Mouse (Mus musculus) heart, adult 2 months (tissue): ENCODE data around the gene Psmd12.

Source experiments
- CTCF ChIP-seq: fragments of 200-600 bp; IDR thresholded peaks from 2 replicates; pipeline ENCODE4 v1.8.1; 2022; ENCODE audit warnings: antibody characterized with exemption, mild to moderate bottlenecking, moderate library complexity
- EP300 ChIP-seq: fragments of 200-500 bp; IDR thresholded peaks from 2 replicates; pipeline ENCODE4 v1.6.1; 2011; ENCODE audit warnings: low read depth, low read length, control low read depth; ENCODE audit not compliant: insufficient read depth
- POLR2A ChIP-seq: fragments of 200-500 bp; IDR thresholded peaks from 2 replicates; pipeline ENCODE4 v1.6.1; 2011; ENCODE audit warnings: mild to moderate bottlenecking, low read depth, low read length, control low read depth; ENCODE audit not compliant: insufficient read depth

DNA sequence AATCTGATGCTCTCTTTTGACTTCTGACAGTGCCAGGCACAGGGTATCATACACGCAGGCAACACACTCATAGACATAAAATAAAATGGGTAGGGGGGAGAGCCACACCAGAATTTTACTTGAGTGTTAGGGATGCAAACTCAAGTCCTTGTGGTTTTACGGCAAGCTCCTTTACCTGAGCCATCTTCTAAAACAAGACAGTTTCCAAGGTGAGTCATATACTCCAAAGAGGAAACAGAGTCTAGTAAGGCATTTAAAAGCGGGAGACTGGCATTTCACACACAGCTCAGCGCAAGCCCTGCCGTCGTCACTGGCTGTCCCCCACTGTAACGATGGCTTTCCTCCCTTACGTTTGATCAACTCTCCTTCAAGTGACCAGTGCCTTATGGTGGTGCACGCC, 31.4 kb upstream of the Psmd12 start:
- TF ChIP-seq CTCF (no peak), POLR2A (no peak), EP300 (no peak)
